21 mouse cellular contexts compared by ENCODE assay signal in the genomic region with DNA sequence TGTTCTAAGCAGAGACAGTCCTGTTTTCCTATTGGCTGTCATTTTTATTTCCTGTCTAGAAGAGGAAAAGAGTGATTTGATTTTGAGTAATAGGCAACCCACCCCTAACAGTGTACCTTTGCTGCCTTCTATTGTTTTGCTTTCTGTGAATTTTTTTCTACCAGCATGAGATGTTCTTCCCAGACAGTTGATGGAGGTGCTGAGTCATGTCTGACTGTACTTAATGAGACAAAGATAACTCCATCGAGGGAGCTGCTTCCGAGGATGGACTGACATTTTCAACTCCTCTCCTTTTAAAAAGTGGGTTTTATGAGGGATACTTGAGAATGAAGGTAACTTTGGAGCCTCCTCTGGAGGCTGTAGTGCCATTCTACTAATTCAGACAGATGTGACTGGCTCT.
"Had no signal": no experiment of that assay in that cellular context is flagged by ENCODE, and none has a peak within 500 bp of the region (broad histone marks: within the 10 kb centered on the region; RNA-seq: fewer than 3 reads in every experiment).

No protein-coding gene starts in this region.

- H3K4me3 ChIP-seq: limb, embryonic 12.5 days; limb, embryonic 15.5 days; lung, embryonic 15.5 days; megakaryocyte, embryonic 14.5 days; midbrain, embryonic 10.5 days; midbrain, embryonic 13.5 days; neural tube, embryonic 12.5 days; neural tube, embryonic 15.5 days; stomach, embryonic 15.5 days had no signal

- H3K27ac ChIP-seq: limb, embryonic 12.5 days; limb, embryonic 15.5 days; liver, embryonic 14.5 days; lung, embryonic 15.5 days; midbrain, embryonic 10.5 days; midbrain, embryonic 13.5 days; neural tube, embryonic 12.5 days; neural tube, embryonic 15.5 days; stomach, embryonic 15.5 days had no signal

- DNase-seq: kidney, adult 18-20 months; kidney, adult 9 months; kidney, postnatal 14 days; kidney, postnatal 4 days; liver, postnatal 0 days; lung, postnatal 10 days; lung, postnatal 36 days; right cerebral cortex, adult 18-20 months; right cerebral cortex, postnatal 14 days; right cerebral cortex, postnatal 4 days; thymus, postnatal 25 days had no signal

- H3K4me1 ChIP-seq: limb, embryonic 15.5 days; lung, embryonic 15.5 days; midbrain, embryonic 10.5 days; midbrain, embryonic 13.5 days; neural tube, embryonic 12.5 days; stomach, embryonic 15.5 days had no signal
